Mouse (Mus musculus) kidney, adult 2 months (tissue): Measurements from ENCODE around the gene Nudt9. TPM values are rescaled to one million over a fixed set of nuclear protein-coding genes. Genes with fewer than 3 reads are reported as not detected.
A peak's percentile ranks its signal among the peaks of the same experiment; 100 is the strongest.

Experiments
- DNase-seq: peaks from one replicate; pipeline ENCODE4 v3.0.0; 2021
- H3K27ac ChIP-seq: fragments of 200-500 bp; 2 replicates; pipeline ENCODE4 v1.5.1; 2012; ENCODE audit warnings: low read depth, low read length, control low read depth, inconsistent platforms; ENCODE audit not compliant: insufficient read depth
- H3K27me3 ChIP-seq: fragments of 200-500 bp; replicated peaks from 2 replicates; pipeline ENCODE4 v1.6.1; 2012; ENCODE audit warnings: mild to moderate bottlenecking, moderate library complexity, low read length, inconsistent platforms; ENCODE audit not compliant: control insufficient read depth, insufficient read depth
- H3K36me3 ChIP-seq: fragments of 200-500 bp; 2 replicates; pipeline ENCODE4 v1.6.1; 2012; ENCODE audit warnings: mild to moderate bottlenecking, moderate library complexity, low read length, inconsistent platforms; ENCODE audit not compliant: control insufficient read depth, insufficient read depth
- H3K4me1 ChIP-seq: fragments of 200-500 bp; 2 replicates; pipeline ENCODE4 v1.6.1; 2011; ENCODE audit warnings: low read length; ENCODE audit not compliant: control insufficient read depth, insufficient read depth
- H3K4me3 ChIP-seq: fragments of 200-500 bp; 2 replicates; pipeline ENCODE4 v1.5.1; 2011; ENCODE audit warnings: mild to moderate bottlenecking, low read depth, low read length, control low read depth; ENCODE audit not compliant: insufficient read depth
- CTCF ChIP-seq: fragments of 200-500 bp; conservative IDR thresholded peaks from 2 replicates; pipeline ENCODE4 v1.5.1; 2011; ENCODE audit warnings: low read depth, mild to moderate bottlenecking, control low read depth, low read length, moderate library complexity, mixed read lengths; ENCODE audit not compliant: insufficient read depth, insufficient read length
- POLR2A ChIP-seq: fragments of 200-500 bp; IDR thresholded peaks from one replicate; pipeline ENCODE4 v1.6.1; 2011; ENCODE audit warnings: low read depth, low read length, control low read depth
- whole genome bisulfite sequencing: fragments of 180-500 bp; shearing (Covaris S2); methylation state at CpG from one replicate; pipeline ENCODE4 v1.1.7; 2018; 5-methylcytosine and 5-hydroxymethylcytosine counted together
- polyA plus RNA-seq: library from polyadenylated mRNA; depleted of rRNA; stranded (reverse); fragments of >200 nt; gene quantifications from 2 replicates; pipeline ENCODE4 v1.2.3, GENCODE M21; 2012

Gene Nudt9
- polyA plus RNA-seq, 1 experiment = 63.8 TPM

DNA sequence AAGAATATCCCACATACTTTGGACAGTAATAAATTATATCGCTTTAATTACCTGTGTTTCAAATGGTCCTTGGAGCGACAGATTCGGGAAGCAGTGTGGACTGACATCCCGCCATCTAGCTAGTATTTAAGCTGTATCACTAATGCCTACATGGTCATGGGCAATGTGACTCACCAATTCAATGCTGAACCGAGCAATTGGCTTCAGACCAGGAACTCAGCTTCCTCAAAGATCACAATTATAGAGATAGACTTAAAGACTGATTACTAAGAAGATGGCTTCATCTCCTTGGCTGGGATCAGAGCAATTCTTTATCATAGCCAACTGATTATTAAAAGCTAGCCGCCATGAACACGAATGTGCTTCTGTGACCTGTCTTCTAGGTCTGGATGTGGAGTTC lies 31.4 kb downstream of the Nudt9 start, which contains the start of gene Gm17660:
Gm17660 (minus strand) TSS at position 101 of the 400 bp plus-strand sequence.
- WGBS = 91% methylated on average over 7 of the region's 7 CpGs
- TF ChIP-seq POLR2A (no peak), CTCF (no peak)
- no peak for DNase-seq
- Histone ChIP-seq H3K36me3 (no peaks in the 10 kb centered on the region), H3K27ac (no peak within 1 kb of the TSS), H3K4me1 (no peaks in the 10 kb centered on the region), H3K27me3 (no peaks in the 10 kb centered on the region), H3K4me3 (no peak within 1 kb of the TSS)

DNA sequence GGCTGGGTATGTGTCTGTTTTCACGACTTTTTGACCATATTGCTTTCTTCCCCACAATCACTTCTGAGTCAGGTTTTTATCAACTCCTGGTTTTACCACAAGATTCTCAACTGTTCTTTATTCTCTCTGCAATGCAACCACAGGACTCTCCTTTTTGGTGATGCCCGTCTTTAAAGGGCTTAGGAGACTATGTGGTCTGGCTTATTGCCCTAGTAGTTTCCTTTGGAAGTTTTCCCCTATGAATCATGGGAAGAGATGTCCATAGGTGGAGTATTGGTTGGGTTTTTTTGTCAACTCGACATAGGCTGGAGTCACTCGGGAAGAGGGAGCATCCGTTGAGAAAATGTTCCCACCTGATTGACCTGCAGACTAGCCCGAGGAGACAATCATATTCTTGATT lies 34.6 kb downstream of the Nudt9 start:
- H3K4me3 ChIP-seq = no peak overlapping the region
- no peak overlapping the region for H3K27ac ChIP-seq
- H3K36me3 ChIP-seq = no peaks in the 10 kb centered on the region
- 84% methylated on average over 6 of the region's 6 CpGs for WGBS
- TF ChIP-seq CTCF = no peak
- no peak for TF ChIP-seq POLR2A
- H3K27me3 ChIP-seq = no peaks in the 10 kb centered on the region
- DNase-seq = no peak
- H3K4me1 ChIP-seq = no peaks in the 10 kb centered on the region

GRCm38 (mm10) chr5:104085366-104085765 lies 39.3 kb downstream of the Nudt9 start:
- WGBS = 81% methylated on average over 9 of the region's 9 CpGs

DNA sequence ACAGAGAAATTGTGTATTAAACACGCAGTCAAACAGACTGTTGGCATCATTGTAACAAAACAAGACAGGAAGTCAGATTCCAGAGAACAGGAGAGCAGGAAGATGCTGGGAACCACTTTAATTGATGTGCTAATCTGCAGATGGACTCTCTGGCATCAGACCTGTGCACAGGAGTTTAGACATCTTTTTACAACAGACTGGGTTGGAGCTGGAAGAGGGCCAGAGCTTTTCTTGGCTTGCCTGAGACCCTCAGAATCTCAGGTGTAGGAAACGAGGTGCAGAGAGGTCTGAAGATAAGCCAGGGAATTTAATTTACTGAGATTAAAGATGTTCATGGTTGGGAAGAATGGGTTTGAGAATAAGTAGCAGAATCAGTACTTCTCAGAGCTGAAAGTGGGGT lies 43.6 kb downstream of the Nudt9 start:
- TF ChIP-seq POLR2A (no peak), CTCF (no peak)
- Histone ChIP-seq H3K27me3 (no peaks in the 10 kb centered on the region), H3K4me1 (no peaks in the 10 kb centered on the region), H3K27ac (no peak overlapping the region), H3K4me3 (no peak overlapping the region), H3K36me3 (no peaks in the 10 kb centered on the region)
- 69% methylated on average over 2 of the region's 2 CpGs for WGBS
- DNase-seq = no peak

More at GRCm38 (mm10) chr5:104085366-104085765, 39.3 kb downstream of the Nudt9 start:
- Histone ChIP-seq H3K36me3 (no peaks in the 10 kb centered on the region), H3K4me1 (no peaks in the 10 kb centered on the region), H3K4me3 (no peak overlapping the region), H3K27me3 (no peaks in the 10 kb centered on the region), H3K27ac (no peak overlapping the region)
- DNase-seq = no peak
- no peak for TF ChIP-seq POLR2A
- TF ChIP-seq CTCF = no peak

GRCm38 (mm10) chr5:104095416-104096077 lies 49.4 kb downstream of the Nudt9 start:
- Histone ChIP-seq H3K4me1 (no peaks in the 10 kb centered on the region), H3K4me3 (no peak overlapping the region), H3K27me3 (no peaks in the 10 kb centered on the region), H3K27ac (peak overlapping the region; percentile 40; the same call in 1 of the 2 replicates), H3K36me3 (no peaks in the 10 kb centered on the region)
- DNase-seq = no peak
- WGBS = 47% methylated on average over 11 of the region's 11 CpGs
- no peak for TF ChIP-seq CTCF
- no peak for TF ChIP-seq POLR2A

GRCm38 (mm10) chr5:104096078-104096938 lies 50.2 kb downstream of the Nudt9 start:
- Histone ChIP-seq H3K4me1 (no peaks in the 10 kb centered on the region), H3K36me3 (no peaks in the 10 kb centered on the region), H3K27me3 (no peaks in the 10 kb centered on the region), H3K27ac (peak overlapping the region; percentile 70; the same call in 1 of the 2 replicates), H3K4me3 (no peak overlapping the region)
- peak; percentile 64 for DNase-seq
- no peak for TF ChIP-seq CTCF
- no peak for TF ChIP-seq POLR2A
- WGBS = 34% methylated on average over 16 of the region's 16 CpGs
